Mouse (Mus musculus): ENCODE data around the gene Sept3. TPM values are rescaled to one million over a fixed set of nuclear protein-coding genes. Genes with fewer than 3 reads are reported as not detected.

The Sept3 gene
- polyA plus RNA-seq, 1 experiment from 2014 or later: 146 TPM

GRCm38 (mm10) chr15:82298764-82299561, 24.3 kb downstream of the Sept3 start, which contains the start of gene Wbp2nl:
TSS of gene Wbp2nl (plus strand) at chr15:82298954.
- H3K9ac ChIP-seq (ENCODE audit: low read depth, low read length): no peak within 1 kb of the TSS
- no peaks in the 10 kb centered on the region for H3K4me1 ChIP-seq (replicated peaks; ENCODE audit: control insufficient read depth, insufficient read depth, low read length)
- ATAC-seq (ENCODE audit: low FRiP score): no peak
- H3K4me2 ChIP-seq (replicated peaks; ENCODE audit: low read depth, low read length): no peak within 1 kb of the TSS
- WGBS: 61% methylated on average over 39 of the region's 39 CpGs
- no peaks in the 10 kb centered on the region for H3K36me3 ChIP-seq (ENCODE audit: control insufficient read depth, insufficient read depth, low read length)
- H3K27me3 ChIP-seq (ENCODE audit: control insufficient read depth, insufficient read depth, low read length): no peaks in the 10 kb centered on the region
- no peak within 1 kb of the TSS for H3K27ac ChIP-seq (ENCODE audit: low read depth, low read length)
- DNase-seq (ENCODE audit: low spot score): no peak
- H3K9me3 ChIP-seq (ENCODE audit: control insufficient read depth, low read length): no peaks in the 10 kb centered on the region
- no peak within 1 kb of the TSS for H3K4me3 ChIP-seq (ENCODE audit: low read depth, low read length)

GRCm38 (mm10) chr15:82307107-82307506, 32.4 kb downstream of the Sept3 start:
- H3K27me3 ChIP-seq (ENCODE audit: control insufficient read depth, insufficient read depth, low read length): no peaks in the 10 kb centered on the region
- 64% methylated on average over 3 of the region's 3 CpGs for WGBS
- no peak overlapping the region for H3K27ac ChIP-seq (ENCODE audit: low read depth, low read length)
- no peaks in the 10 kb centered on the region for H3K4me1 ChIP-seq (replicated peaks; ENCODE audit: control insufficient read depth, insufficient read depth, low read length)
- H3K9ac ChIP-seq (ENCODE audit: low read depth, low read length): no peak overlapping the region
- no peaks in the 10 kb centered on the region for H3K36me3 ChIP-seq (ENCODE audit: control insufficient read depth, insufficient read depth, low read length)
- no peak overlapping the region for H3K4me2 ChIP-seq (replicated peaks; ENCODE audit: low read depth, low read length)
- no peak overlapping the region for H3K4me3 ChIP-seq (ENCODE audit: low read depth, low read length)
- H3K9me3 ChIP-seq (ENCODE audit: control insufficient read depth, low read length): no peaks in the 10 kb centered on the region
- DNase-seq (ENCODE audit: low spot score): no peak
- ATAC-seq (ENCODE audit: low FRiP score): no peak

GRCm38 (mm10) chr15:82308416-82308815, 33.7 kb downstream of the Sept3 start:
- WGBS: 83% methylated on average over 3 of the region's 3 CpGs
- H3K4me2 ChIP-seq (replicated peaks; ENCODE audit: low read depth, low read length): no peak overlapping the region
- no peak overlapping the region for H3K27ac ChIP-seq (ENCODE audit: low read depth, low read length)
- ATAC-seq (ENCODE audit: low FRiP score) (no peak), DNase-seq (ENCODE audit: low spot score) (no peak)
- H3K9ac ChIP-seq (ENCODE audit: low read depth, low read length): no peak overlapping the region
- H3K9me3 ChIP-seq (ENCODE audit: control insufficient read depth, low read length): no peaks in the 10 kb centered on the region
- H3K4me1 ChIP-seq (replicated peaks; ENCODE audit: control insufficient read depth, insufficient read depth, low read length): no peaks in the 10 kb centered on the region
- no peak overlapping the region for H3K4me3 ChIP-seq (ENCODE audit: low read depth, low read length)
- no peaks in the 10 kb centered on the region for H3K36me3 ChIP-seq (ENCODE audit: control insufficient read depth, insufficient read depth, low read length)
- no peaks in the 10 kb centered on the region for H3K27me3 ChIP-seq (ENCODE audit: control insufficient read depth, insufficient read depth, low read length)

GRCm38 (mm10) chr15:82317839-82318238, 43.1 kb downstream of the Sept3 start:
- ATAC-seq (ENCODE audit: low FRiP score): no peak
- 82% methylated on average over 6 of the region's 6 CpGs for WGBS
- no peak overlapping the region for H3K4me3 ChIP-seq (ENCODE audit: low read depth, low read length)

GRCm38 (mm10) chr15:82319613-82320012, 44.9 kb downstream of the Sept3 start:
- Histone ChIP-seq H3K9ac (ENCODE audit: low read depth, low read length) (no peak overlapping the region), H3K27ac (ENCODE audit: low read depth, low read length) (no peak overlapping the region), H3K27me3 (ENCODE audit: control insufficient read depth, insufficient read depth, low read length) (no peaks in the 10 kb centered on the region), H3K9me3 (ENCODE audit: control insufficient read depth, low read length) (no peaks in the 10 kb centered on the region), H3K4me3 (ENCODE audit: low read depth, low read length) (no peak overlapping the region), H3K4me1 (replicated peaks; ENCODE audit: control insufficient read depth, insufficient read depth, low read length) (no peaks in the 10 kb centered on the region), H3K4me2 (replicated peaks; ENCODE audit: low read depth, low read length) (no peak overlapping the region), H3K36me3 (ENCODE audit: control insufficient read depth, insufficient read depth, low read length) (no peaks in the 10 kb centered on the region)
- no peak for DNase-seq (ENCODE audit: low spot score)
- no peak for ATAC-seq (ENCODE audit: low FRiP score)
- WGBS: 88% methylated on average over 1 of the region's 1 CpGs

More at GRCm38 (mm10) chr15:82317839-82318238, 43.1 kb downstream of the Sept3 start:
- Histone ChIP-seq H3K9me3 (ENCODE audit: control insufficient read depth, low read length) (no peaks in the 10 kb centered on the region), H3K4me2 (replicated peaks; ENCODE audit: low read depth, low read length) (no peak overlapping the region), H3K9ac (ENCODE audit: low read depth, low read length) (no peak overlapping the region), H3K4me1 (replicated peaks; ENCODE audit: control insufficient read depth, insufficient read depth, low read length) (no peaks in the 10 kb centered on the region), H3K27ac (ENCODE audit: low read depth, low read length) (no peak overlapping the region), H3K27me3 (ENCODE audit: control insufficient read depth, insufficient read depth, low read length) (no peaks in the 10 kb centered on the region), H3K36me3 (ENCODE audit: control insufficient read depth, insufficient read depth, low read length) (no peaks in the 10 kb centered on the region)
- no peak for DNase-seq (ENCODE audit: low spot score)

GRCm38 (mm10) chr15:82322195-82322594, 47.5 kb downstream of the Sept3 start:
- whole genome bisulfite sequencing: 82% methylated on average over 8 of the region's 8 CpGs

GRCm38 (mm10) chr15:82325382-82325781, 50.7 kb downstream of the Sept3 start:
- H3K4me2 ChIP-seq (replicated peaks; ENCODE audit: low read depth, low read length): no peak overlapping the region
- WGBS: 77% methylated on average over 2 of the region's 2 CpGs
- ATAC-seq (ENCODE audit: low FRiP score) (no peak), DNase-seq (ENCODE audit: low spot score) (no peak)
- no peak overlapping the region for H3K27ac ChIP-seq (ENCODE audit: low read depth, low read length)
- no peaks in the 10 kb centered on the region for H3K27me3 ChIP-seq (ENCODE audit: control insufficient read depth, insufficient read depth, low read length)
- H3K36me3 ChIP-seq (ENCODE audit: control insufficient read depth, insufficient read depth, low read length): no peaks in the 10 kb centered on the region
- H3K4me3 ChIP-seq (ENCODE audit: low read depth, low read length): no peak overlapping the region
- no peaks in the 10 kb centered on the region for H3K9me3 ChIP-seq (ENCODE audit: control insufficient read depth, low read length)
- H3K4me1 ChIP-seq (replicated peaks; ENCODE audit: control insufficient read depth, insufficient read depth, low read length): no peaks in the 10 kb centered on the region
- no peak overlapping the region for H3K9ac ChIP-seq (ENCODE audit: low read depth, low read length)

More at GRCm38 (mm10) chr15:82322195-82322594, 47.5 kb downstream of the Sept3 start:
- Histone ChIP-seq H3K4me1 (replicated peaks; ENCODE audit: control insufficient read depth, insufficient read depth, low read length) (no peaks in the 10 kb centered on the region), H3K27ac (ENCODE audit: low read depth, low read length) (no peak overlapping the region), H3K9ac (ENCODE audit: low read depth, low read length) (no peak overlapping the region), H3K36me3 (ENCODE audit: control insufficient read depth, insufficient read depth, low read length) (no peaks in the 10 kb centered on the region), H3K9me3 (ENCODE audit: control insufficient read depth, low read length) (no peaks in the 10 kb centered on the region), H3K4me3 (ENCODE audit: low read depth, low read length) (no peak overlapping the region), H3K27me3 (ENCODE audit: control insufficient read depth, insufficient read depth, low read length) (no peaks in the 10 kb centered on the region), H3K4me2 (replicated peaks; ENCODE audit: low read depth, low read length) (no peak overlapping the region)
- ATAC-seq (ENCODE audit: low FRiP score): no peak
- DNase-seq (ENCODE audit: low spot score): no peak

GRCm38 (mm10) chr15:82335194-82335593, 60.5 kb downstream of the Sept3 start:
- Histone ChIP-seq H3K9me3 (ENCODE audit: control insufficient read depth, low read length) (no peaks in the 10 kb centered on the region), H3K27ac (ENCODE audit: low read depth, low read length) (no peak overlapping the region), H3K4me2 (replicated peaks; ENCODE audit: low read depth, low read length) (no peak overlapping the region), H3K36me3 (ENCODE audit: control insufficient read depth, insufficient read depth, low read length) (peaks cover 5% of the 10 kb centered on the region), H3K9ac (ENCODE audit: low read depth, low read length) (no peak overlapping the region), H3K4me1 (replicated peaks; ENCODE audit: control insufficient read depth, insufficient read depth, low read length) (0 out of 2 replicates have a peak, but pooled peaks cover 4% of the 10 kb centered on the region), H3K4me3 (ENCODE audit: low read depth, low read length) (no peak overlapping the region), H3K27me3 (ENCODE audit: control insufficient read depth, insufficient read depth, low read length) (peaks cover 3% of the 10 kb centered on the region; the same call in 1 of the 2 replicates)
- WGBS: 96% methylated on average over 4 of the region's 4 CpGs
- ATAC-seq (ENCODE audit: low FRiP score) (no peak), DNase-seq (ENCODE audit: low spot score) (no peak)

GRCm38 (mm10) chr15:82336629-82337028, 61.9 kb downstream of the Sept3 start:
- Histone ChIP-seq H3K36me3 (ENCODE audit: control insufficient read depth, insufficient read depth, low read length) (peaks cover 5% of the 10 kb centered on the region), H3K27me3 (ENCODE audit: control insufficient read depth, insufficient read depth, low read length) (peaks cover 7% of the 10 kb centered on the region; the same call in 1 of the 2 replicates), H3K9me3 (ENCODE audit: control insufficient read depth, low read length) (no peaks in the 10 kb centered on the region), H3K4me1 (replicated peaks; ENCODE audit: control insufficient read depth, insufficient read depth, low read length) (peaks cover 9% of the 10 kb centered on the region; the same call in 1 of the 2 replicates), H3K4me3 (ENCODE audit: low read depth, low read length) (no peak overlapping the region), H3K27ac (ENCODE audit: low read depth, low read length) (no peak overlapping the region), H3K4me2 (replicated peaks; ENCODE audit: low read depth, low read length) (no peak overlapping the region), H3K9ac (ENCODE audit: low read depth, low read length) (0 out of 2 replicates have a peak overlapping the region, but pooled peaks have one; percentile 20)
- DNase-seq (ENCODE audit: low spot score) (no peak), ATAC-seq (ENCODE audit: low FRiP score) (no peak)
- WGBS: 75% methylated on average over 12 of the region's 12 CpGs
